Mouse (Mus musculus): ENCODE data around the gene 4930432K21Rik.

- TF ChIP-seq CTCF (IDR thresholded peaks at IDR 0.05; ENCODE audit: extremely low read depth, insufficient read depth, insufficient read length, insufficient replicate concordance): no peak
- TF ChIP-seq POLR2A (IDR thresholded peaks at IDR 0.05; ENCODE audit: low read depth, low read length): no peak
Observed at GRCm38 (mm10) chr8:84220105-84220504, 72.3 kb downstream of the 4930432K21Rik start.
